Mouse (Mus musculus) myocyte (in vitro differentiated cells): ENCODE results near the gene Zswim5. TPM values are rescaled to one million over a fixed set of nuclear protein-coding genes. Genes with fewer than 3 reads are reported as not detected.

Experiments used
- H3K27me3 ChIP-seq: one replicate; pipeline ENCODE4 v1.6.1; 2011; ENCODE audit not compliant: control insufficient read depth, insufficient read depth, insufficient read length
- H3K36me3 ChIP-seq: one replicate; pipeline ENCODE4 v1.6.1; 2011; ENCODE audit not compliant: control insufficient read depth, insufficient read depth
- H3K4me2 ChIP-seq: one replicate; pipeline ENCODE4 v1.6.1; 2011; ENCODE audit warnings: low read depth, control low read depth
- H3K4me3 ChIP-seq: one replicate; pipeline ENCODE4 v1.5.1; 2011; ENCODE audit warnings: mild to moderate bottlenecking, control low read depth, moderate library complexity
- H3K79me2 ChIP-seq: one replicate; pipeline ENCODE4 v1.6.1; 2011; ENCODE audit not compliant: control insufficient read depth, insufficient read depth
- H3ac ChIP-seq: one replicate; pipeline ENCODE4 v1.6.1; 2011; ENCODE audit not compliant: control insufficient read depth, insufficient read length
- CEBPB ChIP-seq: IDR thresholded peaks from 2 replicates; pipeline ENCODE4 v1.6.1; 2011; ENCODE audit warnings: mild to moderate bottlenecking, moderate library complexity; ENCODE audit not compliant: poor library complexity, insufficient read depth, severe bottlenecking
- E2F4 ChIP-seq: IDR thresholded peaks from one replicate; pipeline ENCODE4 v1.6.1; 2011; ENCODE audit warnings: mild to moderate bottlenecking, control low read depth, moderate library complexity; ENCODE audit not compliant: insufficient read depth
- MAX ChIP-seq: IDR thresholded peaks from one replicate; pipeline ENCODE4 v1.6.1; 2011; ENCODE audit warnings: low read depth, mild to moderate bottlenecking, control low read depth
- MYOD1 ChIP-seq, 3 experiments: IDR thresholded peaks; one replicate each; pipeline ENCODE4 v1.6.1; 2011; ENCODE audit warnings: control low read depth in 2 of 3, low read depth in 2 of 3, mild to moderate bottlenecking in 2 of 3, moderate library complexity in 1 of 3; ENCODE audit not compliant: insufficient read length in 2 of 3, control insufficient read depth in 1 of 3
- MYOG ChIP-seq, 3 experiments: IDR thresholded peaks; one replicate each; pipeline ENCODE4 v1.6.1; 2011; ENCODE audit warnings: control low read depth in 2 of 3, low read depth in 2 of 3, mild to moderate bottlenecking in 2 of 3; ENCODE audit not compliant: insufficient read length in 2 of 3, control insufficient read depth in 1 of 3, insufficient read depth in 1 of 3
- POLR2A ChIP-seq: IDR thresholded peaks from one replicate; pipeline ENCODE4 v1.6.1; 2011; ENCODE audit warnings: low read depth, mild to moderate bottlenecking, control low read depth, moderate library complexity; ENCODE audit not compliant: insufficient read length
- POLR2AphosphoS2 ChIP-seq: IDR thresholded peaks from one replicate; pipeline ENCODE4 v1.6.1; 2011; ENCODE audit warnings: low read depth, control low read depth; ENCODE audit not compliant: insufficient read length
- REST ChIP-seq: IDR thresholded peaks from one replicate; pipeline ENCODE4 v1.6.1; 2011; ENCODE audit warnings: mild to moderate bottlenecking, control low read depth, moderate library complexity; ENCODE audit not compliant: insufficient read depth, insufficient read length
- SRF ChIP-seq: IDR thresholded peaks from one replicate; pipeline ENCODE4 v1.6.1; 2011; ENCODE audit warnings: low read depth; ENCODE audit not compliant: control insufficient read depth, insufficient read length
- TCF12 ChIP-seq: IDR thresholded peaks from one replicate; pipeline ENCODE4 v1.6.1; 2011; ENCODE audit warnings: mild to moderate bottlenecking, control low read depth; ENCODE audit not compliant: poor library complexity, insufficient read depth, severe bottlenecking
- TCF3 ChIP-seq: IDR thresholded peaks from one replicate; pipeline ENCODE4 v1.6.1; 2011; ENCODE audit warnings: low read depth, control low read depth; ENCODE audit not compliant: insufficient read length
- USF1 ChIP-seq: IDR thresholded peaks from one replicate; pipeline ENCODE4 v1.6.1; 2011; ENCODE audit warnings: low read depth, mild to moderate bottlenecking, control low read depth, moderate library complexity
- polyA plus RNA-seq: library from polyadenylated mRNA; unstranded; fragments of >200 nt; fragmentation: generic; extraction: Trizol; gene quantifications from one replicate; pipeline ENCODE4 v1.2.1, GENCODE M21; 2012; ENCODE audit warnings: missing spikeins

Zswim5 gene
- polyA plus RNA-seq, 1 experiment: not detected

- Histone ChIP-seq H3K79me2 (no peaks in the 10 kb centered on the region), H3K36me3 (no peaks in the 10 kb centered on the region), H3K4me3 (no peak overlapping the region), H3K4me2 (no peak overlapping the region), H3K27me3 (no peaks in the 10 kb centered on the region), H3ac (no peak overlapping the region)
- TF ChIP-seq POLR2A (no peak), MAX (no peak), REST (no peak), USF1 (no peak), MYOD1 (IDR thresholded peaks at IDR 0.05; ENCODE audit: control insufficient read depth in 1 of 3, insufficient read length in 2 of 3, low read depth in 2 of 3) (no peak), TCF3 (no peak), MYOG (IDR thresholded peaks at IDR 0.05; ENCODE audit: control insufficient read depth in 1 of 3, insufficient read depth in 1 of 3, insufficient read length in 2 of 3, low read depth in 2 of 3) (no peak), TCF12 (no peak), POLR2AphosphoS2 (no peak), SRF (no peak), E2F4 (no peak)
Measured at GRCm38 (mm10) chr4:117010231-117010630, 133.1 kb downstream of the Zswim5 start.

- Histone ChIP-seq H3ac (no peak overlapping the region), H3K4me2 (peak overlapping the region; percentile 38), H3K36me3 (no peaks in the 10 kb centered on the region), H3K27me3 (no peaks in the 10 kb centered on the region), H3K4me3 (no peak overlapping the region), H3K79me2 (no peaks in the 10 kb centered on the region)
- TF ChIP-seq TCF12 (no peak), POLR2A (no peak), E2F4 (no peak), TCF3 (no peak), POLR2AphosphoS2 (no peak), USF1 (no peak), MAX (no peak), REST (no peak)
Measured at GRCm38 (mm10) chr4:117013596-117013995, 136.4 kb downstream of the Zswim5 start.

- TF ChIP-seq USF1: no peak
- TF ChIP-seq MYOD1 (IDR thresholded peaks at IDR 0.05; ENCODE audit: control insufficient read depth in 1 of 3, insufficient read length in 2 of 3, low read depth in 2 of 3): no peak
Measured at GRCm38 (mm10) chr4:117014901-117015415, 137.8 kb downstream of the Zswim5 start.

GRCm38 (mm10) chr4:117017738-117018137 lies 140.6 kb downstream of the Zswim5 start:
- Histone ChIP-seq H3K36me3 (peaks cover 7% of the 10 kb centered on the region), H3K4me2 (no peak overlapping the region), H3ac (no peak overlapping the region), H3K4me3 (no peak overlapping the region), H3K27me3 (no peaks in the 10 kb centered on the region), H3K79me2 (peaks cover 11% of the 10 kb centered on the region)
- TF ChIP-seq USF1 (no peak), MAX (no peak), REST (no peak), SRF (no peak)

More at GRCm38 (mm10) chr4:117014901-117015415, 137.8 kb downstream of the Zswim5 start:
- Histone ChIP-seq H3K4me3 (no peak overlapping the region), H3K4me2 (no peak overlapping the region), H3K27me3 (no peaks in the 10 kb centered on the region), H3K79me2 (peaks cover 3% of the 10 kb centered on the region), H3K36me3 (no peaks in the 10 kb centered on the region), H3ac (no peak overlapping the region)

GRCm38 (mm10) chr4:117018327-117018726 lies 141.2 kb downstream of the Zswim5 start:
- H3ac ChIP-seq: no peak overlapping the region
- H3K4me2 ChIP-seq: no peak overlapping the region
- no peaks in the 10 kb centered on the region for H3K27me3 ChIP-seq
- H3K36me3 ChIP-seq: peaks cover 10% of the 10 kb centered on the region
- TF ChIP-seq USF1 (no peak), MAX (no peak), CEBPB (no peak)
- peak overlapping the region; percentile 76 for H3K4me3 ChIP-seq
- H3K79me2 ChIP-seq: peaks cover 11% of the 10 kb centered on the region
